Mouse (Mus musculus) frontal cortex, postnatal 25 days (tissue): Measurements from ENCODE around the gene Cltrn.

ENCODE experiments used
- DNase-seq, 2 experiments: peaks; one replicate each; pipeline ENCODE4 v3.0.0; 2022; ENCODE audit warnings: low spot score in 2 of 2

Cltrn gene

DNA sequence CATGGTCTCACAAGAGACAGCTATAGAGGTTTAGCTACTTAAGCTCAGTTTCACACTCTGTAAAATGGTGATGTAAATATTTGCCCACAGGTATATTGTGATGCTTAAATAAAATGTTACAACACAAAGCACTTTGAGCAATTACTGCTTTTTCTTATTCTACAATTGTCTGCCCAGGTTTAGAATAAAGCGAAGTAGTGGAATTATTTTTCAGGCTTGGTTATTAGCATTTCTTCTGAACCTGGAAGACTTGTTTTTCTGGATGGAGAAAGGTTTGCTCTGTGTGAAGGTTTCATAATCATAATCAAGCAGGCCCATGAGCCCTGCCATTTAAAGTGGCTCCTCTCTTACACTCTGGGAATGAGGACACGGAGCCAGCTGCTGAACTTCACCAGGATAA lies 50.4 kb downstream of the Cltrn start, which contains the start of gene Ace2:
Ace2 (plus strand) TSS at position 301 of the 400 bp plus-strand sequence.
- DNase-seq = no peak

DNA sequence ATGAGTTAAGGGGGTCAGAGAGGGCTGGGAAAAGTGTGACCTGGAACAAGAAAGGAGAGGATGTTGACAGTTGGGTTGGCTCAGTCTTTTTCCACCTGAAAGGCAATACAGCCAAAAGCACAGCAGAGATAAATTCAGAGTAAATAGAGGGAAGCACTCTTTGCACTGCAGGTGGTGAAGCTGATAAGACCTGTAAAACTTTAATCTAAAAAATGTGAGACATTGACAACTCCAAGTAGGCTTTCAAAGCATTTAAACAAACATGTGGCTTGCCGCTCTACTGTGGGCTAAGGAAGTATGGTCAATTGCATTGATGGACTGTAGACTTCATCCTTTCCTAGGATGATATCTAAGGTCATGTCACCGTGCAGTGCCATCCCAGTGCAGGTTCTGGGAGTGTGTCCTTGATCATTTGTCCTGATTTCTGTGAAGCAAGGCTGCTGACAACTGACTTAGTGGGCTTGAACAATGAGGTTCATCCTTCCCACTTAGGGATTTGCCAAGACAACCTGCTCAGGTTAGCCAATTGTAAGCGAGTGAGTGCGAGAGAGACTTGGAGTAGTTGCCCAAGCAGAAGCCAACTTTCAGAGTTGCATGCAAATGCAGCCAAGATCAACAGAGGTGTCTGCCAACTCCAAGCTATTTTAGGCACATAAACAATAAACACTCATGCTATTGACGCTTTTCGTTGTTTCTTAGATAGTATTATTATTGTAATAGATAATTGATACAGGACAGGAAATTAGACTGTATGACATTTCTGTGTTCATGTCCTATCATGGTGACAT lies 57.0 kb downstream of the Cltrn start:
- no peak for DNase-seq

DNA sequence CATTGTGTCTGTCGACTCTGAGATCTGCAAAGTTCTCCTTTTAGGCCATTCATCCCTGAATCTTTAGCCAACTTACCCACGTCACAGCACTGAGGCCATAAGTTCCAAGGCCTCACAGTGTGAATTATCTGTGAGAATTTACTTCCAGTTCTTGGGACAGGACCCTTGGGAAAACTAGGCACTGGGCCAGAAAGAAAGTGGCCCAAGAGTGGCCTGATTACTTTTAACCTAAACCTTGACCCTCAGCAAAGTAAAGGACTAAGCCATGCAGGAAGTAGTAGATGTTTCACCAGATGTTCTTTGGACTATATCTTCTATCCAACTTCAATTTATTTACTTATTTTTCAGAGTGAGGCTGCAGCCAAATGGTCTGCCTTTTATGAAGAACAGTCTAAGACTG lies 64.1 kb downstream of the Cltrn start:
- DNase-seq = no peak

DNA sequence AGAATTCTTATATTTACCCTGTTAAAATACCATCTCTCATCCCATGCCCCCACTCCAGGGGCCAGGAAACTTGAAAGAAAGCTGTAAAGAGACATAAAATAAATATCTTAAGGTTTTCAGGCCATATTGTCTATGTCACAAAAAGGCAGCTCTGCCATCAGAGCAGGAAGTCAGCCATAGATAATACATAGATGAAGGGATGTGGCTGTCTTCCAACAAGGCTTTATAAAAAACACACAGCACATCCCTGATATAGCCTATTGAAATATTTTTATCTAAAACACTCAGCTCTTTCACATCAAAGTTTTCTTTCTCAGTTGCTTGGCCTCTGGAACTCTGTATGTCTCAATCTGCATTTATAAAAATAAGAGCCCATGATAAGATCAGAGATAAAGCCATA lies 65.0 kb downstream of the Cltrn start:
- DNase-seq = no peak

DNA sequence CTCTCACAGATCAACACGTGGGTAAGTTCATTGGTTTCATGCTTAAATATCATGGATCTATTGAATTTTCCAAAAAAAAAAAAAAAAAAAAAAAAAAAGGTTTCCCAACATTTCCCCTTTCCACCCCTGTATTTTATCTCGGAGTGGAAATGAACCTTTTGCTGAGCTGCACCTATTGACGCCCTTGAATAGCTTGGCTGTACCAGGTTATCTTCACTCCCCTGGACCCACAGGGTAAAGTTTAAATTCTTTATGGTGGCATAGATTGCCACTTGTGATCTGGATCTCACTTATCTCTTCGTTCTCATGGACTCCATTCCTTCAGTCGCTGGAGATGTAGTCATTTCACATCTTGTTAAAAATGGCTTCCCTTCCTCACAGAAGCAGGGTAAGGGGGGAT lies 66.0 kb downstream of the Cltrn start:
- DNase-seq = no peak

DNA sequence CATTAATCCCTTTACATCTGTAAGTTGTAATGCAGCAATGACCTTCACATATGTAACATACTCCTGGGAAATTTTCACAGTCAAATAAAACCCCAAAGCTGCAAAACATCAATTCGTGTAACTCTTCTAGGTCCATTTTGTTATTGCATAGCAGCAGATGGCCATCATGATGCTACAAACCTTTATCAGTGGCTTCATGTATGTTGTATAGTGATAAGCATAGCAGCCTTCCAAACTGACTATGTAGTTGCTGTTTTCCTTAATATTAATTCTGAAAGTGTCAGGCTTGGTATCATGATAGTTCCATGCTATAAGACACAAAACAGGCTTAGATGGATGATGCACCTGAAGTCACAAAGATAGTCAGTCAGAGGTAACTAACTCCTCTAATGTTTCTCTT lies 76.1 kb downstream of the Cltrn start:
- no peak for DNase-seq
